ENCODE assay signal across 10 mouse cellular contexts in genomic region chr2:32734480-32734879, GRCm38 (mm10). TPM values are rescaled to one million over a fixed set of nuclear protein-coding genes. Genes with fewer than 3 reads are reported as not detected.
A peak's percentile ranks its signal among the peaks of the same experiment; 100 is the strongest.
DNase-seq lines count a peak whose midpoint lies in the region; ATAC-seq lines count a peak whose summit lies in the region.
"Had no signal": no experiment of that assay in that cellular context is flagged by ENCODE, and none has a peak within 500 bp of the region (broad histone marks: within the 10 kb centered on the region; RNA-seq: fewer than 3 reads in every experiment).

No protein-coding gene starts in this region.

- peaks cover 85% of the 10 kb centered on the region for H3K4me1 ChIP-seq in megakaryocyte, embryonic 14.5 days

- DNase-seq in heart, adult 11 months, result peak; percentile 97
- DNase-seq in heart, postnatal 14 days, result no peak
- DNase-seq in kidney, postnatal 14 days, result peak; percentile 61
- DNase-seq in lung, postnatal 36 days, result peak; percentile 54
- DNase-seq in layer of hippocampus, postnatal 10 days (ENCODE audit: low spot score in 2 of 2), result no peak
- DNase-seq in cerebellum, adult 8-10 months, result no peak
- DNase-seq: cerebellum, postnatal 25 days had no signal

- peaks cover 43% of the 10 kb centered on the region for H3K36me3 ChIP-seq in megakaryocyte, embryonic 14.5 days (replicated peaks; ENCODE audit: low read length)

- H3K27me3 ChIP-seq in megakaryocyte, embryonic 14.5 days (replicated peaks), result no peaks in the 10 kb centered on the region

- intact Hi-C loops in heart, postnatal 14 days (cut with DNase I), result no loop called here

- H3K9me3 ChIP-seq in megakaryocyte, embryonic 14.5 days, result no peaks in the 10 kb centered on the region

- H3K4me3 ChIP-seq in megakaryocyte, embryonic 14.5 days (replicated peaks), result peak overlapping the region; percentile 80

- ATAC-seq in megakaryocyte, adult 5-6 weeks (ENCODE audit: poor library complexity, severe bottlenecking), result no peak

RNA-seq across cellular contexts. Expression of gene 6330409D20Rik, which starts 6.3 kb away (rescaled TPM):
- not detected for total RNA-seq in heart, postnatal 14 days (2021)
- 3.0 TPM in 1 of 2 replicates, not detected in the other for polyA plus RNA-seq in megakaryocyte, embryonic 14.5 days (2012; ENCODE audit: insufficient read depth, low replicate concordance)
- total RNA-seq in megakaryocyte, adult 5-6 weeks (2015), result not detected in 2 replicates
- total RNA-seq in megakaryocyte, adult 5-6 weeks (2017), result not detected in 2 replicates
- total RNA-seq in layer of hippocampus, postnatal 10 days (2021), result 1 to 10 TPM; 2.1 to 3.2 TPM
- polyA plus RNA-seq: C2C12 had no signal

RNA-seq across cellular contexts. Expression of gene Sh2d3c, which starts 13.6 kb away (rescaled TPM):
- total RNA-seq in heart, postnatal 14 days (2021), result 10 to 100 TPM; 37.4 to 39.4 TPM
- polyA plus RNA-seq in megakaryocyte, embryonic 14.5 days (2012; ENCODE audit: insufficient read depth, low replicate concordance), result 13.4 and 21.1 TPM in 2 replicates
- total RNA-seq in megakaryocyte, adult 5-6 weeks (2015), result 49.8 and 56.2 TPM in 2 replicates
- 30.1 and 38.2 TPM in 2 replicates for total RNA-seq in megakaryocyte, adult 5-6 weeks (2017)
- 10 to 100 TPM; 34.7 to 40.3 TPM for total RNA-seq in layer of hippocampus, postnatal 10 days (2021)

RNA-seq across cellular contexts. Expression of gene Cdk9, which starts 21.6 kb away (rescaled TPM):
- total RNA-seq in heart, postnatal 14 days (2021), result 10 to 100 TPM; 30.7 to 31.3 TPM
- 148 and 403 TPM in 2 replicates for polyA plus RNA-seq in megakaryocyte, embryonic 14.5 days (2012; ENCODE audit: insufficient read depth, low replicate concordance)
- 82.1 and 84.4 TPM in 2 replicates for total RNA-seq in megakaryocyte, adult 5-6 weeks (2015)
- 73.9 and 79.2 TPM in 2 replicates for total RNA-seq in megakaryocyte, adult 5-6 weeks (2017)
- total RNA-seq in layer of hippocampus, postnatal 10 days (2021), result 10 to 100 TPM; 86.8 to 92.1 TPM

RNA-seq across cellular contexts. Expression of gene Tor2a, which starts 22.6 kb away (rescaled TPM):
- total RNA-seq in heart, postnatal 14 days (2021), result 10 to 100 TPM; 10.7 to 12.1 TPM
- 30.1 and 93.0 TPM in 2 replicates for polyA plus RNA-seq in megakaryocyte, embryonic 14.5 days (2012; ENCODE audit: insufficient read depth, low replicate concordance)
- total RNA-seq in megakaryocyte, adult 5-6 weeks (2015), result 19.0 and 24.2 TPM in 2 replicates
- 17.7 and 17.8 TPM in 2 replicates for total RNA-seq in megakaryocyte, adult 5-6 weeks (2017)
- total RNA-seq in layer of hippocampus, postnatal 10 days (2021), result 10 to 100 TPM; 28.9 to 32.9 TPM

RNA-seq across cellular contexts. Expression of gene Fpgs, which starts 30.5 kb away (rescaled TPM):
- total RNA-seq in heart, postnatal 14 days (2021), result 1 to 10 TPM; 6.0 to 7.4 TPM
- 39.7 and 57.5 TPM in 2 replicates for polyA plus RNA-seq in megakaryocyte, embryonic 14.5 days (2012; ENCODE audit: insufficient read depth, low replicate concordance)
- 0.91 and 4.6 TPM in 2 replicates for total RNA-seq in megakaryocyte, adult 5-6 weeks (2015)
- 2.6 and 3.0 TPM in 2 replicates for total RNA-seq in megakaryocyte, adult 5-6 weeks (2017)
- 10 to 100 TPM; 17.1 to 17.2 TPM for total RNA-seq in layer of hippocampus, postnatal 10 days (2021)

Comparison
In these comparisons a context has a peak if more than half of its experiments do, and no peak if none do; other contexts are left out.
1. DNase-seq: peak in heart, adult 11 months (single experiment), kidney, postnatal 14 days (single experiment) and lung, postnatal 36 days (single experiment); none in heart, postnatal 14 days (0 of 2), layer of hippocampus, postnatal 10 days (0 of 2) and cerebellum, adult 8-10 months (single experiment).